Mouse (Mus musculus) liver, postnatal 0 days (tissue): ENCODE measurements at regions not wholly inside any gene's neighbourhood (a gene's known extent, or its start where the extent isn't known, plus 50 kb on each side); places are given as distances from the start of the nearest gene placed in this dataset.

Experiments
- CTCF ChIP-seq: sonication (generic); IDR thresholded peaks from 2 replicates; pipeline ENCODE4 v1.5.1; 2016; ENCODE audit warnings: antibody characterized with exemption, low read depth
- EP300 ChIP-seq: IDR thresholded peaks from 2 replicates; pipeline ENCODE4 v1.6.1; 2016; ENCODE audit warnings: antibody characterized with exemption, low read depth, mild to moderate bottlenecking

- TF ChIP-seq CTCF = no peak
- TF ChIP-seq EP300 = no peak
These were observed 199.0 kb upstream of the Hes1 start for GRCm38 (mm10) chr16:29865075-29865740.
